Mouse (Mus musculus) liver, embryonic 14.5 days (tissue): ENCODE measurements around the gene Adgrl4.

ENCODE experiments used
- CTCF ChIP-seq: IDR thresholded peaks from 2 replicates; pipeline ENCODE4 v1.5.1; 2016; ENCODE audit warnings: antibody characterized with exemption, low read depth, control low read depth
- EP300 ChIP-seq: IDR thresholded peaks from 2 replicates; pipeline ENCODE4 v1.6.1; 2016; ENCODE audit warnings: antibody characterized with exemption, low read depth

- TF ChIP-seq CTCF (no peak), EP300 (no peak)
Observed at GRCm38 (mm10) chr3:151488853-151489252, 51.2 kb downstream of the Adgrl4 start.
